Mouse (Mus musculus) Patski (cell line): ENCODE measurements around the gene Golga7b. TPM values are rescaled to one million over a fixed set of nuclear protein-coding genes. Genes with fewer than 3 reads are reported as not detected.

Experiments
- ATAC-seq: fragments of 100-300 bp; one replicate; pipeline ENCODE4 v1.8.0; 2021
- CTCF ChIA-PET: fragments of 350-600 bp; sonication (Branson Sonifier 250); formaldehyde crosslinking; loops from one replicate; lab custom pipeline; 2022; ENCODE audit warnings: inconsistent platforms; lab: Charles Lee
- POLR2A ChIA-PET: fragments of 350-600 bp; sonication (Branson Sonifier 250); formaldehyde crosslinking; loops from one replicate; lab custom pipeline; 2022; ENCODE audit warnings: antibody characterized with exemption, inconsistent platforms; lab: Charles Lee
- DNase-seq: peaks from one replicate; pipeline ENCODE4 v3.0.0-alpha.2; 2011; ENCODE audit warnings: low read depth, low spot score
- H3K27me3 ChIP-seq: fragments of 371-371 bp; one replicate; pipeline ENCODE4 v1.5.1; 2021
- CTCF ChIP-seq: fragments of 100-300 bp; IDR thresholded peaks from one replicate; pipeline ENCODE4 v1.5.1; 2021
- in situ Hi-C: fragments of 300-500 bp; cut with MboI; formaldehyde crosslinking; loops from 3 replicates; pipeline ENCODE4 v1.11.1; 2018; ENCODE audit warnings: low pct_unique_long_range_greater_than_20kb, mixed read lengths
- polyA plus RNA-seq: library from polyadenylated mRNA; unstranded; gene quantifications from one replicate; pipeline ENCODE4 v1.2.3, GENCODE M21; 2021

Gene Golga7b
- polyA plus RNA-seq, 1 experiment from 2014 or later: 0.12 TPM

- peak; percentile 66 for DNase-seq
- in situ Hi-C loops: no loop called here
- no peaks in the 10 kb centered on the region for H3K27me3 ChIP-seq
- CTCF ChIA-PET: interaction anchor here (0.8 to 2.4 kb wide), 6 partner anchors 9 to 73 kb away, joined by 3 to 7 read pairs (median 4); no protein-coding TSS in a partner anchor
- POLR2A ChIA-PET: interaction anchor here (1.5 kb wide), 1 partner anchor 37 kb away, joined by 7 read pairs; no protein-coding TSS in a partner anchor
- peak; percentile 79 for ATAC-seq
- TF ChIP-seq CTCF: no peak
These were observed 16.1 kb downstream of the Golga7b start for GRCm38 (mm10) chr19:42263524-42263923.

DNA sequence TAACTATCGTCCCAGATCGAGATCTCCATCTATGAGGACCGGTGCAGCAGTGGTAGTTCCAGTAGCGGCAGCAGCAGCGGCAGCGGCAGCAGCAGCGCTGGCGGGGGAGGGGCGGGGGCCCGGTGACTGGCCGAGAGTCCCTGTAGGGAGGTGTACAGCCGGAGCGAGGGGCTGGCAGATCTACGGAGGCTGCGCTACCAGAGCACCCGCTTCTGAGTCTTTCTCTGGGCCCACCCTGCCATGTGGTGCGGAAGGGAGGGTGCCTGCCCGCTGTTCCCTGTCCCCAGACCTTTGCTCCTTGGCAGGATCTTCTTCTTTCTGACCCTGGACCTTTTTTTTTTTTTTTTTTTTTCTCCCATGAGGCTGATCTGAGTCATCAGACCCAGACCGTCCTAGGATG, 21.0 kb downstream of the Golga7b start:
- CTCF ChIA-PET: interaction anchor here (1.3 kb wide), 1 partner anchor 51 kb away, joined by 5 read pairs; no protein-coding TSS in a partner anchor

DNA sequence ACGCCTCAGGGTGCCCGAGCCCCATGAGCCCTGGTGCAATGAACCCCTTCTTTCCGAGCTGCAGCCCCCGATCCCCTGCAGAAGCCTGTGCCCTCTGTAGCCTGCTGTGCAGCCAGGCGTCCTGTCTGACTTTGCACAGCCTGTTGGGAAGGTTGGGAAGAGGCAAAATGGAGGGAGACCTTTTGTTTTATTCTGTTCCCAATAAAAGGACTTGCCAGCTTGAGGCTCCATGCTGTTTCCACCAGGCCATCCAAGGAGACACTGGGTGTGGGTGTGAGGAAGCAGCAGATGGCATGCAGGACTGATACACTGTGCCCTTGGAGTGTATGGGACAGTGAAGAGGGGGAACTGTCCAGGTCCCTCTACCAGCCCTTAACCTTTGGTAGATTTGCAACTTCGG, 22.7 kb downstream of the Golga7b start:
- ChIA-PET CTCF (interaction anchor here (2.6 to 4.6 kb wide), 3 partner anchors 13 to 88 kb away, joined by 7 to 48 read pairs (median 19); no protein-coding TSS in a partner anchor), POLR2A (no interaction called here)
- in situ Hi-C loops: loop anchor here (5.0 kb wide), 1 partner anchor 53 kb away; no protein-coding TSS in a partner anchor
- TF ChIP-seq CTCF: no peak
- peaks cover 8% of the 10 kb centered on the region for H3K27me3 ChIP-seq
- ATAC-seq (no peak), DNase-seq (no peak)

More for the DNA sequence above, 21.0 kb downstream of the Golga7b start:
- ATAC-seq (no peak), DNase-seq (no peak)
- in situ Hi-C loops: no loop called here
- TF ChIP-seq CTCF: no peak
- no peaks in the 10 kb centered on the region for H3K27me3 ChIP-seq
- POLR2A ChIA-PET: no interaction called here

- no peak for TF ChIP-seq CTCF
- no peak for ATAC-seq
- no peak for DNase-seq
- H3K27me3 ChIP-seq: peaks cover 15% of the 10 kb centered on the region
- in situ Hi-C loops: loop anchor here (5.0 kb wide), 1 partner anchor 54 kb away; no protein-coding TSS in a partner anchor
- POLR2A ChIA-PET: interaction anchor here (0.6 kb wide), 2 partner anchors 13 to 527 kb away, joined by 3 to 4 read pairs; no protein-coding TSS in a partner anchor
- CTCF ChIA-PET: interaction anchor here (0.9 to 4.6 kb wide), 9 partner anchors 15 to 173 kb away, joined by 3 to 48 read pairs (median 7); no protein-coding TSS in a partner anchor
These were observed 23.8 kb downstream of the Golga7b start for GRCm38 (mm10) chr19:42271182-42271581.

- H3K27me3 ChIP-seq: peaks cover 23% of the 10 kb centered on the region
- POLR2A ChIA-PET: interaction anchor here (0.7 to 0.8 kb wide), 2 partner anchors 26 to 54 kb away, joined by 3 to 4 read pairs; no protein-coding TSS in a partner anchor
- CTCF ChIA-PET: interaction anchor here (0.8 to 4.6 kb wide), 21 partner anchors 9 to 201 kb away, joined by 3 to 48 read pairs (median 5); no protein-coding TSS in a partner anchor
- in situ Hi-C loops: loop anchor here (5.0 kb wide), 1 partner anchor 55 kb away; no protein-coding TSS in a partner anchor
- DNase-seq (no peak), ATAC-seq (no peak)
- no peak for TF ChIP-seq CTCF
These were observed 24.9 kb downstream of the Golga7b start for GRCm38 (mm10) chr19:42272003-42272963.

DNA sequence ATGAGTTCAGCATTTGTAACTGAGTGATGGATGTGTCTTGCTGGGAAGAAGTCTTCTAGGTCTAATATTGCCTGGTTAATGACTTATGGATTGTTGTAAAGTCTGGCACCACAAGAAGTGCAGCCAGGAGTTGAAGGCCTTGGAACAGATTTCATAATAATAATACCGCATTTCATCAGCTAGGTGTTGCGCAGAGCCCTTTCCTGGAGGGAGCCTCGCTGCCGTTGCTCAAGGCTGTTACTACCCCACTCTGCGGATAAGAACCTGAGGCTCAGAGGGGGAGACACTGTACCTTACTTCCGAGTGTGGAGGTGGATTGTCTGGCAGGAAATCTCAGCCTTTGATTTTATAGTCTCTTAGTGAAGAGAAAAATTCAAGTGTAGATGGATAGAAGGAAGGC, 29.9 kb downstream of the Golga7b start:
- POLR2A ChIA-PET: no interaction called here
- DNase-seq: no peak
- TF ChIP-seq CTCF: no peak
- in situ Hi-C loops: no loop called here
- peaks cover 53% of the 10 kb centered on the region for H3K27me3 ChIP-seq
- CTCF ChIA-PET: no interaction called here
- no peak for ATAC-seq

- no peak for TF ChIP-seq CTCF
- POLR2A ChIA-PET: interaction anchor here (0.9 kb wide), 1 partner anchor 74 kb away, joined by 3 read pairs; no protein-coding TSS in a partner anchor
- H3K27me3 ChIP-seq: peaks cover 53% of the 10 kb centered on the region
- no peak for ATAC-seq
- no peak for DNase-seq
- in situ Hi-C loops: no loop called here
- CTCF ChIA-PET: interaction anchor here (1.3 to 1.7 kb wide), 3 partner anchors 9 to 62 kb away, joined by 4 to 5 read pairs (median 4); no protein-coding TSS in a partner anchor
These were observed 31.1 kb downstream of the Golga7b start for GRCm38 (mm10) chr19:42278461-42278860.

- in situ Hi-C loops: no loop called here
- DNase-seq (no peak), ATAC-seq (no peak)
- no peak for TF ChIP-seq CTCF
- POLR2A ChIA-PET: no interaction called here
- peaks cover 50% of the 10 kb centered on the region for H3K27me3 ChIP-seq
- CTCF ChIA-PET: interaction anchor here (1.4 to 1.7 kb wide), 3 partner anchors 8 to 62 kb away, joined by 4 to 5 read pairs (median 4); no protein-coding TSS in a partner anchor
These were observed 32.2 kb downstream of the Golga7b start for GRCm38 (mm10) chr19:42279611-42280010.

GRCm38 (mm10) chr19:42284178-42284577, 36.8 kb downstream of the Golga7b start:
- ChIA-PET CTCF (no interaction called here), POLR2A (no interaction called here)
- no peak for ATAC-seq
- no peak for TF ChIP-seq CTCF
- in situ Hi-C loops: no loop called here
- DNase-seq: no peak
- H3K27me3 ChIP-seq: peaks cover 35% of the 10 kb centered on the region

- in situ Hi-C loops: no loop called here
- TF ChIP-seq CTCF: no peak
- H3K27me3 ChIP-seq: peaks cover 46% of the 10 kb centered on the region
- DNase-seq (no peak), ATAC-seq (no peak)
- ChIA-PET CTCF (interaction anchor here (0.9 to 2.1 kb wide), 3 partner anchors 9 to 102 kb away, joined by 3 to 5 read pairs (median 5); no protein-coding TSS in a partner anchor), POLR2A (no interaction called here)
These were observed 41.0 kb downstream of the Golga7b start for GRCm38 (mm10) chr19:42288361-42288760.
